Mouse (Mus musculus): ENCODE results near the gene Nova2. TPM values are rescaled to one million over a fixed set of nuclear protein-coding genes. Genes with fewer than 3 reads are reported as not detected.

Nova2 gene
- total and polyA plus RNA-seq, 3 experiments: 1.9 to 4.6 (median 3.5) TPM

DNA sequence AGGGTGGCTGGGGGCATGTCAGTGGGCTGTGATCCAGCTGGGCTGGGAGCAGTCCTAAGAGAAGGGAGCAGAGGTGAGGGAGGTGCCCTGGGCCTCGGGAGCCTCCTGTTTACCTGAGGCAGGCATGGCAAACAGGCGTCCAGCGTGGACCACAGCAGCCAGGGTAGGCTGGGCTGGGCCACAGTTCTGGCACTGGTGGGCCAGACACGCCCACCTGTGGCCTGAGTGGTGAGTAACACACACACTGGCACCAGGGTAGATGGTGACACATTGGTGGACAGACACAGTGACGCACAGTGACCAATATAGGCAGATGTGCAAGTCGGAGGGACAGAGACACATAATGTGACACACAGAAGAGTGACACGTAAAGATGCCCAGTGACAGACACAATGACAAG, 84.9 kb downstream of the Nova2 start:
- peak; percentile 60 for DNase-seq

DNA sequence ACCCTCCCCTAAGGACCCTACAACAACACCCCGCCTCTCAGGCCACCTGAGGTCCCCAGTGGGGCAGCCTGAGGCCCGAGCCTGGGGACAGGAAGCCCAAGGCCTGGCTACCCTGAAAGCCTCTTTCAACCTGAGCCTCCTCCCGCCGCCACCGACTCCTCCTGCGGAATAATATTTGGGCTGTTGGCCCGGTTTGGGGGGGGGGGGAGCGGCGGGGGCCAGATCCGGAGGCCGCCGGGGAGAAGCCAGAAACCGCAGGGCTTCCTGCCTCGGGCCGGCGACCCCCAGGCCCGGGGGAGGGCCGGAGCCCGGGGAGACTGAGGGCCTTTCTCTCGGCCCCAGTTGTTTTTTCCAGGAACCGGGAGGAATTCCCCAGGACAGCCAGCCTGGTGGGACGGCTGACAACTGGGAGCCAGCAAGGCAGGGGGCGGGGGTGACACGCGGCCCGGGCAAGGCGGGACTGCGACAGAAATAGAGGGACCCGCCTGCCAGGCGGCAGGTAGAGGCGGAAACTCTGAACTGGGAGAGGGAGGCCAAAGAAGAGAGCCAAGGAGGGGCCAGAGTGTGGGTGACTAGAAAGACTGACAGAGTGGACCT, 86.4 kb downstream of the Nova2 start:
- DNase-seq: peak; percentile 66

DNA sequence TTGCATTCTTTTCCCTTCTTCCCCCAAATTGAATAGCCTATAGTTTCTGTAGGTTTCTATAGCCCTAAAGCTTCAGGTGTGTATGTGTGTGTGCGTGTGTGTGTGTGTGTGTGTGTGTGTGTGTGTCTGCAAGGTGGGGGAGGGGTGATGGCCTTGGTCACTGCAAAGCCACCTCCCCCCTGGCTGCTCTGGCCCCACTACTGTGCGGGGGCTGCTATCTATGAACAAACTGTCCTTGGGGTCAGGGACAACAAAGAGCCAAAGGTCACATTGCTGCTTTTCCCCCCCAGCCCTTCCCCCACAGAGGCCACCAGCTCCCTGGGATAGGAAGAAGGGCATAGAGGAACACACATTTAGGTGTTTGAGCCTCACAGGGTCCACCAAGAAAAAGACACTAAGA, 87.2 kb downstream of the Nova2 start:
- DNase-seq: no peak

DNA sequence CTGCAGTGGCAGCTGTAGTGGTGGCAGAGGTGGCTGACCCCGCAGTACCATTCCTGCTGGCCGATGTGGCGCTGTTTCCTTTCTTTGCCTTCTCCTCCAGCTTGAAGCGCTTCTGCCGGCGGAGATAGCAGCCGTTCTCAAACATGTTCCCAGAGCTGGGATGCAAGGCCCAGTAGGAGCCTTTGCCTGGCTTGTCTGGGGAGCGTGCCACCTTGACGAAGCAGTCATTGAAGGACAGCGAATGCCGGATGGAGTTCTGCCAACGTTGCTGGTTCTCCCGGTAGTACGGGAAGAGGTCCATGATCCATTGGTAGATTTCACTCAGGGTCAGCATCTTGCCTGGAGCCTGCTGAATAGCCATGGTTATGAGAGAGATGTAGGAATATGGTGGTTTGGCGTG, 88.8 kb downstream of the Nova2 start:
- no peak for DNase-seq

Other genes starting within 250 kb of the Nova2 start
- not detected for gene Psg20, start 239.7 kb upstream of the Nova2 start, total RNA-seq (2021)
- gene Psg20, start 239.7 kb upstream of the Nova2 start, polyA plus RNA-seq (2012; rRNA removed): not detected in 2 replicates
- not detected for gene Psg22, start 207.8 kb upstream of the Nova2 start, total RNA-seq (2021)
- gene Psg22, start 207.8 kb upstream of the Nova2 start, polyA plus RNA-seq (2012; rRNA removed): not detected in 2 replicates
- gene Psg19, start 127.4 kb upstream of the Nova2 start, total RNA-seq (2021): not detected
- gene Psg19, start 127.4 kb upstream of the Nova2 start, polyA plus RNA-seq (2012; rRNA removed): not detected in 2 replicates
- not detected for gene Psg17, start 104.3 kb upstream of the Nova2 start, total RNA-seq (2021)
- not detected in 2 replicates for gene Psg17, start 104.3 kb upstream of the Nova2 start, polyA plus RNA-seq (2012; rRNA removed)
- gene Mill2, start 85.9 kb upstream of the Nova2 start, total RNA-seq (2021): 1 to 10 TPM; 7.0 to 7.5 TPM
- 4.6 and 4.9 TPM in 2 replicates for gene Mill2, start 85.9 kb upstream of the Nova2 start, polyA plus RNA-seq (2012; rRNA removed)
- 1 to 10 TPM; 1.2 TPM for gene Pglyrp1, start 54.6 kb upstream of the Nova2 start, total RNA-seq (2021)
- 3.6 and 5.2 TPM in 2 replicates for gene Pglyrp1, start 54.6 kb upstream of the Nova2 start, polyA plus RNA-seq (2012; rRNA removed)
- gene Ccdc61, start 15.5 kb upstream of the Nova2 start, total RNA-seq (2021): 10 to 100 TPM in 1 of 2 experiments, 1 to 10 TPM in 1; 10.0 to 10.1 TPM
- 28.5 and 30.2 TPM in 2 replicates for gene Ccdc61, start 15.5 kb upstream of the Nova2 start, polyA plus RNA-seq (2012; rRNA removed)
- gene Nanos2, start 61.5 kb downstream of the Nova2 start, total RNA-seq (2021): not detected
- not detected in 2 replicates for gene Nanos2, start 61.5 kb downstream of the Nova2 start, polyA plus RNA-seq (2012; rRNA removed)
- gene Mypop, start 65.4 kb downstream of the Nova2 start, total RNA-seq (2021): 10 to 100 TPM in 1 of 2 experiments, 1 to 10 TPM in 1; 8.9 to 16.8 TPM
- 36.5 and 39.8 TPM in 2 replicates for gene Mypop, start 65.4 kb downstream of the Nova2 start, polyA plus RNA-seq (2012; rRNA removed)
- gene Irf2bp1, start 78.2 kb downstream of the Nova2 start, total RNA-seq (2021): 10 to 100 TPM; 36.8 to 44.3 TPM
- 74.8 and 78.3 TPM in 2 replicates for gene Irf2bp1, start 78.2 kb downstream of the Nova2 start, polyA plus RNA-seq (2012; rRNA removed)
- gene Foxa3, start 97.7 kb downstream of the Nova2 start, total RNA-seq (2021): not detected
- gene Foxa3, start 97.7 kb downstream of the Nova2 start, polyA plus RNA-seq (2012; rRNA removed): 0.08 and 0.24 TPM in 2 replicates
- 100 to 1,000 TPM in 1 of 2 experiments, 10 to 100 TPM in 1; 94.4 to 103 TPM for gene Sympk, start 98.5 kb downstream of the Nova2 start, total RNA-seq (2021)
- 123 and 159 TPM in 2 replicates for gene Sympk, start 98.5 kb downstream of the Nova2 start, polyA plus RNA-seq (2012; rRNA removed)
- gene Rsph6a, start 128.8 kb downstream of the Nova2 start, total RNA-seq (2021): not detected
- not detected in 2 replicates for gene Rsph6a, start 128.8 kb downstream of the Nova2 start, polyA plus RNA-seq (2012; rRNA removed)
- 10 to 100 TPM; 44.2 to 58.5 TPM for gene Dmwd, start 150.3 kb downstream of the Nova2 start, total RNA-seq (2021)
- 144 and 152 TPM in 2 replicates for gene Dmwd, start 150.3 kb downstream of the Nova2 start, polyA plus RNA-seq (2012; rRNA removed)
- gene Dmpk, start 158.0 kb downstream of the Nova2 start, total RNA-seq (2021): 100 to 1,000 TPM; 130 to 142 TPM
- gene Dmpk, start 158.0 kb downstream of the Nova2 start, polyA plus RNA-seq (2012; rRNA removed): 743 and 836 TPM in 2 replicates
- 10 to 100 TPM; 12.6 to 16.1 TPM for gene Six5, start 168.7 kb downstream of the Nova2 start, total RNA-seq (2021)
- 77.3 and 86.0 TPM in 2 replicates for gene Six5, start 168.7 kb downstream of the Nova2 start, polyA plus RNA-seq (2012; rRNA removed)
- not detected for gene Gm4969, start 192.5 kb downstream of the Nova2 start, total RNA-seq (2021)
- gene Gm4969, start 192.5 kb downstream of the Nova2 start, polyA plus RNA-seq (2012; rRNA removed): 0.04 TPM in 1 of 2 replicates, not detected in the other
- 10 to 100 TPM; 11.9 to 12.8 TPM for gene Fbxo46, start 194.0 kb downstream of the Nova2 start, total RNA-seq (2021)
- 12.8 and 13.5 TPM in 2 replicates for gene Fbxo46, start 194.0 kb downstream of the Nova2 start, polyA plus RNA-seq (2012; rRNA removed)
- gene Qpctl, start 223.4 kb downstream of the Nova2 start, total RNA-seq (2021): 10 to 100 TPM; 14.0 to 21.2 TPM
- gene Qpctl, start 223.4 kb downstream of the Nova2 start, polyA plus RNA-seq (2012; rRNA removed): 24.6 and 26.3 TPM in 2 replicates
- gene Snrpd2, start 223.8 kb downstream of the Nova2 start, total RNA-seq (2021): 10 to 100 TPM; 78.3 to 93.6 TPM
- 5.3 and 7.9 TPM in 2 replicates for gene Snrpd2, start 223.8 kb downstream of the Nova2 start, polyA plus RNA-seq (2012; rRNA removed)
- gene Gipr, start 240.2 kb downstream of the Nova2 start, total RNA-seq (2021): under 1 TPM; 0.41 to 0.58 TPM
- 1.6 and 2.6 TPM in 2 replicates for gene Gipr, start 240.2 kb downstream of the Nova2 start, polyA plus RNA-seq (2012; rRNA removed)

Measured in adrenal gland, adult 2 months (tissue).